Mouse (Mus musculus): ENCODE results near the gene Gm21992. TPM values are rescaled to one million over a fixed set of nuclear protein-coding genes. Genes with fewer than 3 reads are reported as not detected.

Gm21992 gene
- polyA plus RNA-seq, 1 experiment: 12.6 TPM

- TF ChIP-seq GATA1 (IDR thresholded peaks at IDR 0.05; ENCODE audit: low read length): no peak
These were observed 69.2 kb downstream of the Gm21992 start for GRCm38 (mm10) chr19:4742229-4742628.

- no peak for TF ChIP-seq GATA1 (IDR thresholded peaks at IDR 0.05; ENCODE audit: low read length)
These were observed 69.9 kb downstream of the Gm21992 start for GRCm38 (mm10) chr19:4741482-4741881.

- TF ChIP-seq GATA1 (IDR thresholded peaks at IDR 0.05; ENCODE audit: low read length): no peak
These were observed 71.7 kb downstream of the Gm21992 start for GRCm38 (mm10) chr19:4739762-4740161.

DNA sequence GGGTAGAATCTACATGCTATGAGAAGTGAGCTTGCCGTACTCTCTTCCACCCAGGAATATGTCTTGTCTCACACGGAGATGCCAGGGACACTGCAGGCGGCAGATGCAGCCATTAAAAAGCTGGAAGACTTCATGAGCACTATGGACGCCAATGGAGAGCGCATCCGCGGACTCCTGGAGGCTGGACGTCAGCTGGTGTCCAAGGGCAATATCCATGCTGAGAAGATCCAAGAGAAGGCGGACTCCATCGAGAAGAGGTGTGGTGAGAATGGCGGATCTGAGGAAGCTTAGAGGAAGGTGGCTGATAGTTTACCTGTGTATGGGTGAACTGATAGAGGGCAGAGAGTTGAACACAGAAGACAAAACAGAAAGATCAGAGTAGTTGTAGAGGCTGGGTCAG, 72.4 kb downstream of the Gm21992 start:
- no peak for TF ChIP-seq GATA1 (IDR thresholded peaks at IDR 0.05; ENCODE audit: low read length)

DNA sequence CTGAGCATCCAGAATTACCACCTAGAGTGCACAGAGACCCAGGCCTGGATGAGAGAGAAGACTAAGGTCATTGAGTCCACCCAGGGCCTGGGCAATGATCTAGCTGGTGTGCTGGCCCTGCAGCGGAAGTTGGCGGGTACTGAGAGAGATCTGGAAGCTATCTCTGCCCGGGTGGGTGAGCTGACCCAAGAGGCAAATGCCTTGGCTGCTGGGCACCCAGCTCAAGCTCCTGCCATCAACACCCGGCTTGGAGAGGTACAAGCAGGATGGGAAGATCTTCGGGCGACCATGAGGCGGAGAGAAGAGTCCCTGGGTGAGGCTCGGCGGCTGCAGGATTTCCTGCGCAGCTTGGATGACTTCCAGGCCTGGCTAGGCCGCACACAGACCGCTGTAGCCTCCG, 73.5 kb downstream of the Gm21992 start:
- no peak for TF ChIP-seq GATA1 (IDR thresholded peaks at IDR 0.05; ENCODE audit: low read length)

- no peak for TF ChIP-seq GATA1 (IDR thresholded peaks at IDR 0.05; ENCODE audit: low read length)
These were observed 78.4 kb downstream of the Gm21992 start for GRCm38 (mm10) chr19:4733052-4733451.

- no peak for TF ChIP-seq GATA1 (IDR thresholded peaks at IDR 0.05; ENCODE audit: low read length)
These were observed 82.2 kb downstream of the Gm21992 start for GRCm38 (mm10) chr19:4729186-4729585.

DNA sequence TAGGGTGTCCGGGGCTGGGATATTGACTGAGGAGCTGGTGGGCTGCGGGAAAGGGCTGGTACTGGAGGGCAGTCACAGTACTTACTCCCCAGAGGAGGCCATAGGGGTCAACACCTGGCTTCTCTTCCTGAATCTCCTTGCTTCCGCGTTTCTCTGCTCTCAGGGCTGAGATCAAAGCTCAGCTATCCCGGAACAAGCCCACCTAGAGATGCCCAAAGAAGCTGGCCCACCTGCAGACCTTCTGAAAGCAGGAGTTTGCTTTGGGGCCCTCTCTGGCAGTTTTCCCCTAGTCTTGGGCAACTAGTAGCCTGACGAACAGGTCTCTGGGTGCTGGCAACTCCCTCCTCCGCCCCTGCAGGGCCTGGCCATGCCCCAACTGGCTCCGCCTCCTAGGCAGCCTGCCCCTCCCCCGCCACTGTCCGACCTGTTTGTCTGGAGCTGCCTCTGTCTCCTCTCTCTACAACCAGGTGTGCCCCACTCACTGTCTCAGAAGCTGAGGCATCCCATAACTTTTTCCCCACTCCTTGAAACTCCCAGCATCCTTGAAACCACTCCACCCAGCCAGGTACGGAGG, 90.7 kb downstream of the Gm21992 start:
- TF ChIP-seq GATA1 (IDR thresholded peaks at IDR 0.05; ENCODE audit: low read length): no peak

GRCm38 (mm10) chr19:4720112-4720511, 91.3 kb downstream of the Gm21992 start:
- TF ChIP-seq GATA1 (IDR thresholded peaks at IDR 0.05; ENCODE audit: low read length): no peak

- no peak for TF ChIP-seq GATA1 (IDR thresholded peaks at IDR 0.05; ENCODE audit: low read length)
These were observed 92.1 kb downstream of the Gm21992 start for GRCm38 (mm10) chr19:4719351-4719764.

DNA sequence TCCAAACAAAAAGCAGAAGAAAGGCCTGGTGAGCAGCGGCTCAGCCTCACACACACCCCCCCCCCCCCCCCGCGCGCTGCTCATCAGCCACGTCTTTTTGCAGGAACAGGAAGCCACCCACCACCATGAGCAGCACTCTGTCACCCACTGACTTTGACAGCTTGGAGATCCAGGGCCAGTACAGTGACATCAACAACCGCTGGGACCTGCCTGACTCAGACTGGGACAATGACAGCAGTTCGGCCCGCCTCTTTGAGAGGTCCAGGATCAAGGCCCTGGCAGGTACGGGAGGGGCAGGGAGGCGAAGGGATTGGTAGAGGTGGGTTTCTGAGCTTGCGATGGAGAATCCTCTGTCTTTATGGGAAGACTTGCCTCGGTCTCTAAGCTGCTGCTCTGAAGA, 92.7 kb downstream of the Gm21992 start:
- TF ChIP-seq GATA1 (IDR thresholded peaks at IDR 0.05; ENCODE audit: low read length): no peak

DNA sequence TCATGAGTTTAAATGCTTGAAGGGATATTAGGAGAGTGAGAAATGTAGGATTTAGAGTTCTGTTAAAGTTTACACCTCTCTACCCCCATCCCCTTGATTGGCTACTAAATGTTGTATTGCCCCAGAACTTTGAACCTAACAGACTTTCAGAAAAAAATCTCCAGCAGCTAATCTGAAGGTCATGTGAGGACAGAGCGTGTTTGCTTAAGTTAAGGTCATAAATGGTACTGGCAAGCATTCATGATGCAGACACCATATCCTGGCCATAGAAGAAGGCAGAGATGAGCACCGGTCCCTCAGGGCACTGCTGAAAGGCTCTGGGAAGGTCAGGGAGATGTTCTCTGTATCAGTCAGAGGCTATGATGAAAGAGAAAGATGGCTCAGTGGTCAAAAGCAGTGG, 94.1 kb downstream of the Gm21992 start:
- no peak for TF ChIP-seq GATA1 (IDR thresholded peaks at IDR 0.05; ENCODE audit: low read length)

- TF ChIP-seq GATA1 (IDR thresholded peaks at IDR 0.05; ENCODE audit: low read length): no peak
These were observed 94.7 kb downstream of the Gm21992 start for GRCm38 (mm10) chr19:4716756-4717155.

- TF ChIP-seq GATA1 (IDR thresholded peaks at IDR 0.05; ENCODE audit: low read length): no peak
These were observed 97.5 kb downstream of the Gm21992 start for GRCm38 (mm10) chr19:4713886-4714285.

DNA sequence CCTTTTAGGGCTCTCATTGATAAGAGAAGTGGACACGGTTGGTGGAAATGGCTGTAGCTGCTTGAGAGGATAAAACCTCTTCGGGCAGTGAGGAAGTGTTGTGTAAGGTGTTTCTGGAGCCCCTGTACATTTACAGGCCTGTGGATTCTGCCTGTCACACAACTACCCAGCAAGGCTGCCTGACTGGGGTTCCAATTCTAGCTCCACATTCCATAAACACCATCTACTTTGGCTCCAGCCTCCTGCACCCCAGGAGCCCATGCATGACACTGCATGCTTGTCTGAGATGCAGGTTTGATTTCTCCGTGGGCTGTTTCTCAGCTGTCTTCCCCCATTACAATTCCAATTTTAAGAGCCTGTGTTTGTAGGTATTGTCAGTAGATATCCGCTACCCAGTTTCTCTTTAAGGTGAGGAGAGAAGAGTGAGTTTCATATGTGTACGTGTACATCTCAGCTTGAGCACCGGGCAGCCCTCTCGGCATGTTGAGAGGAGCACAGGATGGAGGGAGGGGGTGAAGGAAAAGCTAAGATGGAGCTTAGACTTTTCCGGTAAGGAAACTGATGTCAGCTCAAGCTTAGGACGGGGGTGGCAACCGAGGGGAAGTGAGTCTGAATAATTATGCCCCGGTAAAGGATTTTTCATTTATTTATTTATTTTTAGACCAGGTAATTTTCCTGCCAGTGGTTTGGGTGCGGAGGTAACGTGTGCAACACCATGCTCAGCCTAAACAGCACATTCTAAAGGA, 98.5 kb downstream of the Gm21992 start:
- TF ChIP-seq GATA1 (IDR thresholded peaks at IDR 0.05; ENCODE audit: low read length): no peak

GRCm38 (mm10) chr19:4712156-4712780, 99.1 kb downstream of the Gm21992 start:
- TF ChIP-seq GATA1 (IDR thresholded peaks at IDR 0.05; ENCODE audit: low read length): no peak
